Mouse (Mus musculus): Measurements from ENCODE around the gene Asb10. TPM values are rescaled to one million over a fixed set of nuclear protein-coding genes. Genes with fewer than 3 reads are reported as not detected.
A peak's percentile ranks its signal among the peaks of the same experiment; 100 is the strongest.

The Asb10 gene
- total and polyA plus RNA-seq, 2 experiments from 2014 or later, result 20.8 to 44.0 TPM

DNA sequence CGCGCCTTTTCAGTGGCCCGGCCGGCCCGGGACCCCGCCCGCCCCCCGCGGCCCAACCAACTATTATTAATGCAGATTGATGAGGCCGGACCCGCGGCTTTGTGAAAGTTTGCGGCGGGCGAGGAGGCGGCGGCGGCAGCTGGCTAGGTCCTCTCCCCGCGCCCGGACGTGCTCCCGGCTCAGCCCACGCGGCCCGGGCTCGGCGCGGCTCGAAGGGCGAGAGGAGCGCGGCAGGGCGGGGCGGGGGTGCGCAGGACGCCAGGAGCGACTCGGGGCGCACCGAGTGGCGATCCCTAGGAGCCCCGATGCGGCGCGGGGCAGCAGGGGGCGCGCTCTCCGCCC is 13.9 kb downstream of the Asb10 start, which contains the start of gene Gbx1:
TSS of gene Gbx1 (minus strand) at position 314 of the 342 bp plus-strand sequence.
- no peak; the same call in 1 of the 2 replicates for ATAC-seq (ENCODE audit: insufficient read depth, low read depth)
- Histone ChIP-seq H3K27me3 (ENCODE audit: control insufficient read depth, insufficient read depth, low read length) (peaks cover 89% of the 10 kb centered on the region), H3K36me3 (replicated peaks; ENCODE audit: control insufficient read depth, insufficient read depth, low read length) (no peaks in the 10 kb centered on the region), H3K4me3 (ENCODE audit: low read depth, low read length) (peak within 1 kb of the TSS; percentile 41), H3K9me3 (replicated peaks; ENCODE audit: control insufficient read depth, low read length) (no peaks in the 10 kb centered on the region), H3K9ac (replicated peaks; ENCODE audit: low read depth, low read length) (no peak within 1 kb of the TSS), H3K4me1 (ENCODE audit: control insufficient read depth, insufficient read depth) (0 out of 2 replicates have a peak, but pooled peaks cover 6% of the 10 kb centered on the region), H3K27ac (ENCODE audit: low read depth) (no peak within 1 kb of the TSS), H3K4me2 (ENCODE audit: low read depth, low read length) (peak within 1 kb of the TSS; percentile 70)
- DNase-seq (ENCODE audit: low spot score), result no peak
- WGBS, result under 1% methylated on average over 20 of the region's 49 CpGs
- TF ChIP-seq EP300 (IDR thresholded peaks at IDR 0.05; ENCODE audit: low read depth) (no peak), CTCF (IDR thresholded peaks at IDR 0.05; ENCODE audit: low read depth) (no peak)

DNA sequence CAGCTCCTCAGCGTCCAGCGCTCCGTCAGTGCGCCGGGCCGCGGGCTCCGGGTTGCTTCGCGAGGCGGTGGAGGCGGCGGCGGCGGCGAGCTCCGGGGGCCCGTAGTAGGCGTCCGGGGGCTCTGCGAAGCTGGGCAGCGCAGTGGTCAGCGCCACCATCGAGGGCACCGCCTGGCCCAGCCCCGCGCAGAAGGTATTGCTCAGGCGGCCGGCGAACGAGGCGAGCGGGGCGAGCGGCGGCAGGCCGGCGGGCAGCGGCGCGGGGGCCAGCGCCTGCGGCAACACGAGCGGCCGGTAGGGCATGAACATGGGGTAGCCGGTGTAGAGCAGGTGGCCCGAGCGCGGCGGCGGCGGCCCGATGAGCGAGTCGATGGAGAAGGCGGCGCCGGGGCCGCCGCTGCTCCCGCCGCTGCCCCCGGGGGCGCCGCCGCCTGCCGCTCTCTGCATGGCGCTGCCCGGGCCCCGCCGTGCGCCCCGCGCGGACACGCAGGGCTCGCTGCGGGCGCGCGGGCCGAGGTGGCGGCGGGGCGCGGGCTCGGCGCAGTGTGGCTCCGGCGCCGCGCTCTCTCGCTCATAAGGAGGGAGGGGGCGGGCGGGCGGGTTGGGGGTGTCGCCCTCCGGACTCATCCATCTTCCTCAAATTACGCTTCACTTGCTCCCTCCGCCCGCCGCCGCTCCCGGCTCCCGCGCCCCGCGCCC is 14.4 kb downstream of the Asb10 start:
- Histone ChIP-seq H3K9ac (replicated peaks; ENCODE audit: low read depth, low read length) (no peak overlapping the region), H3K4me3 (ENCODE audit: low read depth, low read length) (peak overlapping the region; percentile 41), H3K4me2 (ENCODE audit: low read depth, low read length) (peak overlapping the region; percentile 70), H3K9me3 (replicated peaks; ENCODE audit: control insufficient read depth, low read length) (no peaks in the 10 kb centered on the region), H3K4me1 (ENCODE audit: control insufficient read depth, insufficient read depth) (0 out of 2 replicates have a peak, but pooled peaks cover 6% of the 10 kb centered on the region), H3K27ac (ENCODE audit: low read depth) (no peak overlapping the region), H3K36me3 (replicated peaks; ENCODE audit: control insufficient read depth, insufficient read depth, low read length) (no peaks in the 10 kb centered on the region), H3K27me3 (ENCODE audit: control insufficient read depth, insufficient read depth, low read length) (peaks cover 91% of the 10 kb centered on the region)
- TF ChIP-seq EP300 (IDR thresholded peaks at IDR 0.05; ENCODE audit: low read depth) (no peak), CTCF (IDR thresholded peaks at IDR 0.05; ENCODE audit: low read depth) (no peak)
- ATAC-seq (ENCODE audit: insufficient read depth, low read depth), result peak; percentile 27; the same call in 1 of the 2 replicates
- under 1% methylated on average over 58 of the region's 109 CpGs for WGBS
- no peak for DNase-seq (ENCODE audit: low spot score)

DNA sequence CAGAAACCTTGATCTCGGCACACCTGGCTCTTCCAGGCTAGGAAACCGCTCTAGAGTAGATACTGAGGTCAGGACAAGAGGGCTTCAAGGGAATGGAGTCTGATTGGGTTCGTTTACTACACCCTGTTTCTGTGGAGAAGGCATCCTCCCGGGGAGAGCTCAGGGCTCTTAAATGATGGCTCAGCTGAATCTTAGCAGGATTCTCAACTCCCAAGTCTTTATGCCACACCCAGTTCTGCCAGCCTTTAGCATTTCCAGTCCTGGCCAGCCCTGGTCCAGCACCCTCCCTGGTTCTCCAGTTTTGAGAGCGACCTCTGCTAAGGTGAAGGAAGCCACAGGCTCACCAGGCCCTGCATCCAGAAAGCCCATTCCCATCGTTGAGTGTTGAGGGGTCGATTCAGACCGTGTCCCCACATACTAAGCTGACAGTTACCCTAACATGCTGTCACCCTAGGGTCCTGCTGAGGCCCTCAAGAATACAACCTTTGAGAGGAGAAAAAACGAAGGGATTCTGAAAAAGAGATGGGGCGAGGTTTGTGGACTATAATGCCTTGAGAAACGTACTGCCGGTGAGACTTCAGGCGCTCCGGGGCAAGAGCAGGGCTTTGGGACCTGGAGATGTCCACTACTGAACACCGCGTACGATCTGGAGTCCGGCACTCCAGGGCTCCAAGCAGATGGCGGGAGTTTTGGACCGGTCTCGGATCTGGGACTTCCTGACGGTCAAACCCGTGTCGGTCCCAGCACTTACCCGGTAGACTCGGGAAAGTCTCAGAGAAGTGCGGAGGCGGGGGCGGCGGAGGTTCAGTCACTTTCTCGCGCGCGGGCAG is 15.2 kb downstream of the Asb10 start:
- Histone ChIP-seq H3K9ac (replicated peaks; ENCODE audit: low read depth, low read length) (no peak overlapping the region), H3K9me3 (replicated peaks; ENCODE audit: control insufficient read depth, low read length) (no peaks in the 10 kb centered on the region)

DNA sequence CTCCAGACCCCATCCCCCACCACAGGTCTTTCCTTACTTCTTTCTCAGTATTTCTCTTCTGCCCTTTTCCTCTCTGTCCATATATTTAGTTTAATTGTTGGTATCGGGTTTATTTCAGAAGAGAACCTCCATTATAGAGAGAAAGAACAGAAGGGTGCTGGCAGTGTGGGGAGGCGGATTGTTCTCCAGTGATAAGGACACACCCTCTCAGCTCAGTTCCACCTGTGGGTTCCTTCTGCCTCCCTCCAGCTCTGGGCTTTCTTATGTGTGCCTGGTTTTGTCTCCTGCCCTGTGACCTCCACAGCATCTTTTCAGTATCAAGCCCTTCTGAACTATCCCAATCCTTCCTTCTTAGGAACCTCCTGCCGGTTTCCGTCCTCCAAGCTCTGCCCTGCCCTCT is 16.3 kb downstream of the Asb10 start:
- H3K4me2 ChIP-seq (ENCODE audit: low read depth, low read length), result no peak overlapping the region
- H3K27ac ChIP-seq (ENCODE audit: low read depth), result no peak overlapping the region
- H3K9me3 ChIP-seq (replicated peaks; ENCODE audit: control insufficient read depth, low read length), result no peaks in the 10 kb centered on the region
- 0 out of 2 replicates have a peak, but pooled peaks cover 6% of the 10 kb centered on the region for H3K4me1 ChIP-seq (ENCODE audit: control insufficient read depth, insufficient read depth)
- no peak overlapping the region for H3K4me3 ChIP-seq (ENCODE audit: low read depth, low read length)
- ATAC-seq (ENCODE audit: insufficient read depth, low read depth) (no peak), DNase-seq (ENCODE audit: low spot score) (no peak)
- 13% methylated on average over 4 of the region's 4 CpGs for WGBS
- no peak overlapping the region for H3K9ac ChIP-seq (replicated peaks; ENCODE audit: low read depth, low read length)
- H3K36me3 ChIP-seq (replicated peaks; ENCODE audit: control insufficient read depth, insufficient read depth, low read length), result no peaks in the 10 kb centered on the region
- TF ChIP-seq EP300 (IDR thresholded peaks at IDR 0.05; ENCODE audit: low read depth), result no peak
- TF ChIP-seq CTCF (IDR thresholded peaks at IDR 0.05; ENCODE audit: low read depth), result no peak
- peaks cover 93% of the 10 kb centered on the region for H3K27me3 ChIP-seq (ENCODE audit: control insufficient read depth, insufficient read depth, low read length)

More for the DNA sequence above, 15.2 kb downstream of the Asb10 start:
- Histone ChIP-seq H3K4me2 (ENCODE audit: low read depth, low read length) (peak overlapping the region; percentile 70), H3K27ac (ENCODE audit: low read depth) (no peak overlapping the region), H3K36me3 (replicated peaks; ENCODE audit: control insufficient read depth, insufficient read depth, low read length) (no peaks in the 10 kb centered on the region), H3K4me1 (ENCODE audit: control insufficient read depth, insufficient read depth) (0 out of 2 replicates have a peak, but pooled peaks cover 6% of the 10 kb centered on the region), H3K27me3 (ENCODE audit: control insufficient read depth, insufficient read depth, low read length) (peaks cover 87% of the 10 kb centered on the region), H3K4me3 (ENCODE audit: low read depth, low read length) (peak overlapping the region; percentile 41)
- WGBS, result 4% methylated on average over 34 of the region's 34 CpGs
- TF ChIP-seq EP300 (IDR thresholded peaks at IDR 0.05; ENCODE audit: low read depth), result no peak
- TF ChIP-seq CTCF (IDR thresholded peaks at IDR 0.05; ENCODE audit: low read depth), result no peak
- DNase-seq (ENCODE audit: low spot score) (no peak), ATAC-seq (ENCODE audit: insufficient read depth, low read depth) (no peak)

DNA sequence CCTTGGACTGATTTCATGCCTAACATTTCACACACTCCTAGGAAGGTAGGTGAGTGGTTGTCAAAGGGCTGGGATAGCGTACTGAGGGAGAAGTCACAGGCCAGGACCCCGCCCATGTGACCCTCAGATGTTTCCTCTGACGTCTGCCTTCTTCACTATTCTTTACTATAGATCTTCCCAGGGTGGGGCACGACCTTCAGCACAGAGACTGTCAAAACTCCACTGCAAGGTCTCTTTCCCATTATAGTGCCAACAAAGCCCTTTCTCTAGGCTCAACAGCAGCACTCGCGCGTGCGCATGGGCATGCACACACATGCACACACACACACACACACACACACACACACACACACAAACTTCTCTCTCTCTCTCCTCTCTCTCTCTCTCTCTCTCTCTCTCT is 17.0 kb downstream of the Asb10 start:
- H3K4me1 ChIP-seq (ENCODE audit: control insufficient read depth, insufficient read depth), result 0 out of 2 replicates have a peak, but pooled peaks cover 6% of the 10 kb centered on the region
- no peak for DNase-seq (ENCODE audit: low spot score)
- no peaks in the 10 kb centered on the region for H3K9me3 ChIP-seq (replicated peaks; ENCODE audit: control insufficient read depth, low read length)
- 46% methylated on average over 8 of the region's 8 CpGs for WGBS
- H3K9ac ChIP-seq (replicated peaks; ENCODE audit: low read depth, low read length), result no peak overlapping the region
- H3K4me3 ChIP-seq (ENCODE audit: low read depth, low read length), result no peak overlapping the region
- no peak overlapping the region for H3K27ac ChIP-seq (ENCODE audit: low read depth)
- ATAC-seq (ENCODE audit: insufficient read depth, low read depth), result no peak
- no peak overlapping the region for H3K4me2 ChIP-seq (ENCODE audit: low read depth, low read length)
- no peak for TF ChIP-seq CTCF (IDR thresholded peaks at IDR 0.05; ENCODE audit: low read depth)
- no peaks in the 10 kb centered on the region for H3K36me3 ChIP-seq (replicated peaks; ENCODE audit: control insufficient read depth, insufficient read depth, low read length)
- peaks cover 89% of the 10 kb centered on the region for H3K27me3 ChIP-seq (ENCODE audit: control insufficient read depth, insufficient read depth, low read length)

Data from heart, postnatal 0 days (tissue).